Mouse (Mus musculus) A20 (cell line): ENCODE measurements around the gene Gm20388.

Source experiments
- DNase-seq: peaks from one replicate; pipeline ENCODE4 v3.0.0-alpha.2; 2011; ENCODE audit warnings: low read depth, low spot score

Gm20388 gene

DNA sequence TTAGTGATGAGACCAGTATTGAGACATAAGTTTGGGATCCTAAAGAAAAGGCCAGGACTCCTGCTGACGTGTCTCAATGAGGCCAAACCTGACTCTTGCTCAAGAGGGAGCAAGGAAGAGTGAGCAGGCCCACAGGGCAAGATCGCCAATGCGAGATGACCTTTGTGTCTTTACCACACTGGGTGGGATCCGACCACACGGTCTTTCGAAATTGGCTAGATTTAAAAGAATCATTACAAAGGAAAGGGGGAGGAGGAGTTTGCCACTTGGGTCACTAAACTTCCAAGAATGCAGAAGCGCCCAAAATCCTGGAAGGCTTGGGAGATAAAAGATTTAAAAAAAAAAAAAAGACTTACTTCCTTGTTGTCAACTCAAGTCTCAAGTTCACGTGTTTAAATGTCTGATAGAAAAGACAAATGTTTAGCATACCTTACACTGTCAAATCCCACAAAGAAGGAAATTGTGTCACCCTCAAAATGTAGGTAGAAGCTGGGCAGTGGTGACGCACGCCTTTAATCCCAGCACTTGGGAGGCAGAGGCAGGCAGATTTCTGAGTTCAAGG lies 1936.7 kb downstream of the Gm20388 start:
- peak; percentile 56 for DNase-seq

DNA sequence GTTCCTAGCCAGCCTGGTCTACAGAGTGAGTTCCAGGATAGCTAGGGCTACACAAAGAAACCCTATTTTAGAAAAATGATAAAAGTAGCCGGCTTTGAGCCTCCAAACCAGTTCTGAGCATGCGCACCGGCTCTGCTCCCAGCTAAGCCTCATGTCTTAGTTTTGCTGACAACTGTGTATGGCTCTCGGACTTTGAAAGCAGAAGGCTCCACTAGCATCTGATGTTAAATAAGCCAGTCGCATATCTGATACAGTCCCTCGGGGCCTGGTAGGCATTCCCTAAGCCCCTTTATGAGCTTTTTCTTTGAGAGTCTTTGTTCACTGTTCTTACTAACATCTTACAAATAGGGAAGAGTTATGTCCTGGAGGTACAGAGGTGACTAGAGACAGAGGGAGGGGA lies 1937.3 kb downstream of the Gm20388 start:
- peak; percentile 79 for DNase-seq

DNA sequence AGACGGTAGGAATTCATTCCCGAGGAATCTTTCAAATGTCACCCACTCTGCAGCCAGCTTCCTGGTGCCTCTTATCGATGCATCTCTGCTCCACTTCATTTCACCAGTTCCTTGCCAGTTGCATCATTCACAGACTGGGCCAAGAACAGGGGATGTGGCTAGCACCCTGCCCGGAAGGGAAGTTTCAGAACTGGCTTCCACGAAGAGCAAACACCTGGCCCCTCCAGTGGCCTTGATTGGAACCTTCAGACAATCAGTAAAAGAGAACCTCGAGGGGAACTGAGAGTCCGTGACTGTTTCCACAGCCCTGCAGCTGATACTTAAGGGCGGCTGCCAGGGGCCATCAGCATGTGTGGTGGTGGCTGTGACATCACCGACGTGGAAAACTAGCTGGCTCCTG lies 1937.9 kb downstream of the Gm20388 start:
- DNase-seq, result peak; percentile 90

DNA sequence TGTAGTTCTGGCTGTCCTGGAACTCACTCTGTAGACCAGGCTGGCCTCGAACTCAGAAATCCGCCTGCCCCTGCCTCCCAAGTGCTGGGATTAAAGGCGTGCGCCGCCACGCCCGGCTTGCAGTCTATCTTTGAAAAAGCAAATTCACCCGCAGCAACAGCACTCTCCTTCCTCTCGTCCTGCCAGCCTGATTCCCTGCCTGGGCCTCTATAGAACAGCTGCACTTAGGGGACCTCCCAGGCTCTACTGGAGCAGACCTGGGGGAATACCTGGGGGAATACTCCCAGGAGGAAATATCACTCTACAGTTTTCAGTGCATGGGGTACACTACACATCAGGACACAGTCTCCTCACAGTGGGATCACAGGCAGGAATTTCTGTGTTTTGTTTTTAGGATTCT lies 1938.7 kb downstream of the Gm20388 start:
- DNase-seq, result peak; percentile 82

DNA sequence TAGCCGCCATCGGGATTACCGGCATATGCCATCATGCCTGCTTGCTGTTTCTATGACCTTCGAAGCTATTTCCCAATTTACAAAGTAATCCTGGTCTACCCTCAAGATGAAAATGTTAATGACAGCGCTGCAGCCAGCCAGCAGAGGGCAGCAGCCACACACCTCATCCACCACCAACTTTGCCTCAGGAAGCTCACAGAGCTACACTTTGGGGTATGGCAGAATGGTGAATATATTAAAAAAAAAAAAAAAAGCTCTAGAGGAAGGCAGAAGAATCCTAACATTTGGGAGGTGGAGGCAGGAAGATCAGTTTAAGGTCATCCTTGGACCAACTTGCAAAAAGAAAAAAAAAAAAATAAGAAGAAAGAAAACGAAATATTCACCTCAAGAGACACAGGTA lies 1939.4 kb downstream of the Gm20388 start:
- DNase-seq, result peak; percentile 94

DNA sequence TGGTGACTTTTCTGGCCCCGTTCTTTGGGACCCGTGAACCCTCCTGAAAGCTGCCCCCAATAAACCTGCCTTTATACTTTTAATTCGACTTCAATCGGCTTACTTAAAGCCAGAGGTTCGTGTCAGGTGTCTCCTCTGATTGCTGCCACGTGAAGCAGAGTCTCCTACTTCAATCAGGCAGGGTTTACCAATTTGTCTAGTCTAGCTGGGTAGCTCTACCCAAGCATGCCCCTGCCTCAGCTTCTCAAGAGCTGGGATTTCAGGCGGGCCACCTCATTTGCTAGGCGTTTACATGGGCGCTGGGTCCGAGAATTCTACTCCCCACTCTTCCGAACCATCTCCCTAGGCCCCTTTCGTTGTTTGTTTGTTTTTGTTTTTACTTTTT lies 1939.8 kb downstream of the Gm20388 start:
- no peak for DNase-seq

DNA sequence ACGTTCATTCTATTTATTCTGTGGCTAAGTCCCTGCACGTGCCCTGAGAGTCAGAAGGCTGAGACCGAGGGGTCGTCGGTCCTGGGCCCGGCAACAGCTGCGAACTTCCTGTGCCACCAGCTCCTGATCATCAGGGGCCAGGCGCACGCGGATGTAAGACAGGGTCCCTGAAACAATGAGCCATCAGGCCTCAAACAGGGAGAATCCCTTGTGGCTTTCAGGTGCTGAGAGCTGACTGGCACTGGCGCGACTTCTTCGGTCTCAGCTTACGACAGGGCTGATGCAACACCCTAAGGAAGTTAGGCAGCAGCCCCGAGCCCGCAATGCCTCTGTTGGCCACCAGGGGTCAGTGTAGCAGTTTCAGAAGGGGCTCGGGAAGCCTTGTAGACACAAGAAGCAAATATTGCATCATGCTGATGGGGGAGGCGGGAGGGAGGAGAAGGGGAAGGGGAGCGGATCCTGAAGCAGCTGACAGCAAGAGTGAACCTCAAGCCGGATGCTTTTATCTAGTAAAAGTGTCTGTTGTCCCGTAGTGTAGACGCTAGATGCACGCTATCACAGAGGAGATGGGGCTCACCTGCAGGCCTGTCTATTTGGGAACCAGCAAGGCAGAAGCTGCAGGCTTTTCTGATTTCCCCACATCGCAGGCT lies 1940.3 kb downstream of the Gm20388 start:
- peak; percentile 100 for DNase-seq

DNA sequence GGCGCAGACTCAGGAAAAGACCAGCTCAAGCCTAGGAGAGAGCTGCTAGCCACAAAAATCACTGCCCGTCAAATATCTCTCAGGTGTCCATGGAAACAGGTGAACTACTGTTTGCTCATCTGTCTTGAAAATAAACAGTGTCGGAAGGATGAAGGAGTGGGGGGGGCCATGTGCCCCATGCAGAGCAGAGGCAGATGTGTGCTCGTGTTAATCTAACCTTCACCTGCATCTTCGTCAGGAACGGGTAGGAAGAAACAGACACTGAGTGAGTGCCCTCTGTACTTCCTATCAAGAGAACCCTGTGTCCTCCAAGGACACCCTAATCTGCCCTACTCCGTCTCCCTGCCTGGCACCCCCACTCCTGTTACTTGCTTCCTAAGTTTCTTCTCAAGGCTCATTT lies 1941.1 kb downstream of the Gm20388 start:
- DNase-seq, result peak; percentile 52

DNA sequence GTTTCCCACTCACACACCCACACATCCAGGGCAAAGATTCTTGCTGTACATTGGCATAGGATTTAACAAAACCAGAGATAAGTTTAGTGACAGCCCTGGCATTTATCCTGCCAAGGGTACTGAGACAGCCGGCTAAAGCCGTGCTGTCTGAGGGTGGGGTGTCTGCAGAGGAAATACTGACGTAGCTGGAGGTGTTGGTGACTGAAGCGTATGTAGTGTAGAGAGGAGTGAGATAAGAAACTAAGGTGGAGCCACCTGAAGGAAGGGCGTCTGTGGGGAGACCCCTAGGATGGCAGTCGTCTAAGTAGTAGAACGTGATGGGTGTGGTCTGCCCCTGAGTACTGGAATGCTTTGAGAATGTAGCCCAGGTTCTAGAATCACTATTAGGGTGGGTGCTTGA lies 1941.8 kb downstream of the Gm20388 start:
- no peak for DNase-seq

DNA sequence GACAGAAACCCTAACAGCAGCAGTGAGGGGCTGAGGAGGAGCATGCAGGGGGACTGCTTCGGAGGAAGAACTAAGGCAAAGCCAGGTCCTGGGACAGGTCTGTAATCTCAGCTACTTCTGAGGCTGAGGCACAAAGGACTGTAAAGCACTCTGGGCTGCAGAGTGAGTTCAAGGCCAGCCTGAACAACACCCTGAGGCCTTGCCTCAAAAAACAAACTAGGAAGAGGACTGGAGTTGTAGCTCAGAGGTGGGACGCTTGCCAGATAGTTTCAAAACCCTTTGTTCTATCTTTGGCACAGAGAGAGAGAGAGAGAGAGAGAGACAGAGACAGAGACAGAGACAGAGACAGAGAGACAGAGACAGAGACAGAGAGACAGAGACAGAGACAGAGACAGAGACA lies 1942.9 kb downstream of the Gm20388 start:
- DNase-seq, result no peak

DNA sequence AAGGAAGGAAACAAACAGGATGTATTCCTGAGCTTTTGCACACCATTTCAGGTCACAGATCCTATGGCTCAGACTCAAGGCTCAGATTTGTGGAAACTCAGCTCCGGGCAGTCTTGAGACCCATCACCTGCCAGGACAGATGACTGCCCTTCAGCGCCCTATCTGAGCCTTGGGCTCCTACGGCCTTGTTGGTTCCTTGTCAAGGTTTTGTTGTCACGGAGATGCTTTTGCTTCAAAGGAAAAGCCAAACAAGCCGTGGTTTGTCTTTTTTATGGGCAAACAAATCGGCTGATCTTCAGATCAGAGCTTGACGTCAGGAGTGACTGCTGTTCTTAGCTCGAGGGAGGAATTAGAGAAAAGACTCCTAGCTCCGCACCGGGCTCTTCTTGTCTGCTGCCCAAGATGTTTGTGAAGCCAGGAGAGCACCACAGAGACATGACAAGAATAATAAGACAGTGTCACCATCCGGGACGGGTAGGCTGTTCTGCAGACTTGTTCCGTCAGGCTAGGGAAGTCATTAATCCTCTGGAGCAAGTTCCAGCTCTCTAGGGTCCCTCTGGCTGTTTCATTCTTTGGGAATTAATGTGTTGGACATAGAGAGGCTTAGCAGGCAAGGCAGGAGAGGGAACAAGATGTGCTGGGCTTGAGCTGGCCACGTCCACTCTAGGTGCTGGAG lies 1945.6 kb downstream of the Gm20388 start:
- no peak for DNase-seq

DNA sequence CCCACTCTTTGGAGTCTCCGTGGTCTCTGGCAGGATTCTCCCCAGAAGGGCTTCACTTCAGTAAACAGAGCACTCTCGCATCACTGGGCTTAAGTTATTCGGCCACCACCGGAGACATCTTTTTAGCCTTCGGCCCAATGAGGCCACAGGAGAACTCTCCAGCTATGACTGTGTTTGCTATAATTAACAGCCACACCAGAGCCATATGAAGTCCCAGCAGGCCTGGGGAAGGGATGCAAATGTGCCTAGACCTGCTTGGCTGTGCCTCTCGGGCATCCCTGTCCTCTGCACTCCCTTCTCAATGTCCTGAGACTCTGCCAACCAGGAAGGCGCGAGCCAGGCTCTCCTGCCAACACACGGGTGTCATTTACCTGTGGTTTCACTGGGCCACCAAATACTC lies 1946.7 kb downstream of the Gm20388 start:
- DNase-seq, result no peak

DNA sequence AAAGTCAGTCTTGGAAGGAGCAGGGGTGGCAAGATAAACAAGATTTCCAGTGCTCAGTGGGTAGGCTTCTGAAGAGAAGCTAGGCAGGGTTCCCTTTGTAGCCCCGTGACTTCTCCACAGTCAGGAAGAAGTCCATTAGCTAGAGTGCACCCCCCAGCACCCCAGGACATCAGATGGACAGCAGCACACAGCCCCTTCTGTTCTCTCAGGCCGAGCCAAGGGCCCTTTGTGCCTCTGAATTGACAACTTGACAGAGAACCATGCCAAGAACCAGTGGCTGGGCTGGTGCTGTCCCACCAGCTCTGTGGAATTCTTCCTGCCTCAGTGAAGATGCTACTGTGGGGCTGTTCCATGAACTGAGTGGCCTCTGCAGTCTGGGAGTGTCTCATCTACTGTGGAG lies 1947.1 kb downstream of the Gm20388 start:
- DNase-seq, result no peak

DNA sequence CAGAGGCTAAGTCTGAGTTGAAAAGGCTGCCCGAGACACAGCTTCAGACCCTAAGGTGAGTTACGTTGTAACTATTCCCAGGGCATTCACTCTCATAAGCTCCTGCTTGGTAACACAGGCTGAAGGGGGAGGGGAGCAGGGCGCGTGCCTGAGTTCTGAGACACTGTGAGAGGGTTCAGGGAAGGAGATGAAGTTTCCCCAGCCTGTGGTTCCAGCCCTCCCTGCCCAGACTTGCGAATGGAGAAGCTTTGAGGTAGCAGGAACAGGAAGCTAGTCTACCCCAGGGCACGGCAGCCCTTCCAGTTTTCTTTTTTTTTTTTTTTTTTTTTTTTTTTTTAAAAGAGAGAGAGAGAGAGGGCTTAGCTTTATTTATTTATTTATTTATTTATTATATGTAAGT lies 1950.6 kb downstream of the Gm20388 start:
- DNase-seq, result peak; percentile 56

DNA sequence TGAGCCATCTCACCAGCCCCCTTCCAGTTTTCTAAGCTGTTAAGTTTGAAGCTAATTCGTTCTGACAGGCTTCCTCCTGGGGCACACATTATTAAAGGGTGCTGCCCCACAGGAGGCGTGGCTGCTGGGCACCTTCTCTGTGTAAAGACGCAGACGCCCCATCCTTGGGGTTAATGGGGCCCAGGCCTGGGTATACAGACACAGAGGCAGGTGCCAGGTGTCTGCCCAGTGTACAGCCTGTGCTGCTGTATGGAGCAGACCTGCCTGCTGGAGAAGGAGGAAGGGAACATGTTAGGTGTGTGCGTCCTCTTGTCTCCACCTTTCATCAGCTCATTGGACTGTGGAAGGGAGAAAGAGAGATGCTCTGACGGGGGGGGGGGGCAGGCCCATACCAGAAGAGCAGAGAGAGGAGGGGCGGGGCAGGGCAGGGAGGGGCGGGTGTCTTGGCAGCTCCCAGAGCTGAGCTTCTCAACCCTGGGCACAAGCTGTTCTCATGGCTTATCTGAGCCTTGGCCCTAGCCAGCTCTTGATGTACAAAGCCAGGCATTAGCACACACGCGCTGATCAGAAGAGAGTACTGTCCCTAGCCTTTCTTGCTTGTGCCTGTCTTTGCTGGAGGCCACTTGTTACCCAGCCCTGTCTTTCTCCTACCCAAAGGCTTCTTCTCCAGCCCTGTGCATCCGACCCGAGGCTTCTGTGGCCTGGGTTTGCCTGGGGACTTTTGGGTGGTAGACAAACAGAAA lies 1951.3 kb downstream of the Gm20388 start:
- peak; percentile 85 for DNase-seq

DNA sequence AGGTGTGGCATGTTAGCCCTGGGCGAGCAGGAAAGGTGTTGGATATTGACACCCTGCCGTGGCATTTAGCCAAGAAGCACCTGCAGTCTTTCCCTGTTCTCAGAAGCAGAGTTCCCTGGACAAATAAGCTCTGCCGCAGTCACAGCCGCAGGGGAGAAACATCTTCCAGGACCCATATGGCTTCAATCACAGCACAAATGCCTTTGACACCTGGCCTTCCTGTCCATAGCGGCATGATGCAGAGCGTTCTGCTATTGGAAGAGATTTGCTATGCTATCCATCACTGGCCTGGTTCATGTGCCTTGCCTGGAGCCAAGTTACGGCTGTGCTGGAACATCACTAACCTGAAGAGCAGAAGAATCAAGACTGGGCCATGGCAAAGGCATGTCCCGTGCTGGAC lies 1954.7 kb downstream of the Gm20388 start:
- DNase-seq, result no peak

DNA sequence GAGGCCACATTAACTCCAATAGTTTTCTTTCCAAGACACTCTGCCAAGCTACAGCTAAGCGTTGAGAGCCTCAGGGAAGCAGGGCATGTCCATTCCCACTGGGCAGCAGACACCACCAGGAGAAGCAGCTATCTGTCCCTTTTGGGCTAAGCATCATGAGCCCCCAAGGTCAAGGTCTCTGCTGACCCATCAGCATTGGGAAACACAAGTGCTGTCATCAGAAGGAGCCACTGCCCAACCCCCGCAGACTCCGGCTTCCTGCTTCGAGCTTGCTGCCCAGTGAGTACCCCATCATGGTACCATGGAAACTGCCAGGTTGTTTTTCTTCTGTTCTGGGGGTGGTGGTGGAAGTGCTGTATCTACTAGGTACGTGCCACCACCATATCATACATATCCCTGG lies 1957.6 kb downstream of the Gm20388 start:
- DNase-seq, result no peak

DNA sequence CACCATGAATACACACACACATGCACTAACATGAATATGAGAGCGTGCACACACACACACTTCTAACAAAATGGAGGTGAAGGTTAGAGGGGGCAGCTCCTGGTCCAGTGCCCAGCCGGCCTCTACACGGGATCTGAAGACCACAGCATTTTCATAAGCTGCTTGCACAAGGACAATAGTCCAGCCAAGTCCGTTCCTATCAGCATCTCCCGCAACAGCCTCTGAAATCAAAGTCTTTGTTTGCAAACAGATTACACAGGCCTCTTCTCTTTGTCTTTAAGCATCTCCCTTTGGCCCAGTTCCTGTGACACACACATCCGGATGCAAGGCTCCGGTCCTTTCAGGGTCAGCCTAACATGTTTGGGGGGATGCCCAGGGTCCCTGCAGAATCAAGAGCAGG lies 1958.3 kb downstream of the Gm20388 start:
- no peak for DNase-seq

DNA sequence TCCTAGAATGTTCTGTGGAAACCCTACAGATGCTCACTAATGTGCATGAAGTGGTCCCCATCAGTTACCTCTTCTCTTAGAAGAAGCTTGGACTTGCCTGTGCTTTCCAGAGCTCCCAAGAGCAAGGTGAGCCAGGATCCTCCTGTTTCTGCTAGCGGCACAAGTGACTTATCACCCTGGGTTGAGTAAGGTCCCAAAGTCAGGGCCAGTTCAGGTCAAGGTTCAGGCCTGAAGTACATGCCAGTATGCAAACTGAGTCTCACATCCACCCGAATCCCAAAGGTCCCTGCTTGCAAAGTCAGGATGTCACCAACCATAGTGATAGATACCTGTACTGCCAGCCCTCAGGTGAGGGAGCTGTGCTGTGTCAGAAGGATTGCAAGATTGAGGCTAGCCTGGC lies 1959.5 kb downstream of the Gm20388 start:
- DNase-seq, result no peak

DNA sequence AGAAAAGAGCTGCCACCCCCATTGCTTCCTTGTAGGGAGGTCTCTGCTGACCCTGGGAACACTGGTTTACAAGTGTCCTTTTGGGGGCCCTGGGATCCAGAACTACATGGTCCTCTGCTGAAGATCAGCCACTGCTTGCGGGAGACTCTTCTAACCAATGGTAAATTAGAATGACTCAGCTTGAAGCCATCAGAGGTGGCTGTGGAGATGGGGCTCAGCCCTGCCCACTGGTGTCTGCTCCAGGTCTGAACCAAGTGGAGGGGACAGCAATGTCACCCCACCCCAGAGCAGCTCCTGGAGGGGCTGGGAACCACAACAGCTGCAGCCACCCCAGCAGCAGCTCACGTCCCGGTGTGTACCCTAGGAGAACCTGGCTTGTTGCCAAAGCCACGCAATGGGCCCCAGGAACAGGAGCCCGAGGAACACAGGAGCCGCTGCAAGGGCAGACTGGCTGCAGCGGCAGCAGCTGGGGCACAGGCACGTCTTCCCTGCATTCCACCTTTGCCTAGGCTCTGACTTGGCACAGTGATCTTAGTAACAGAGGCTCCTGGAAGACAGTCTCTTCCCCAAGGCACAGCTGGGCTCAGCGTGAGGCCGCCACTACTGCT lies 1961.3 kb downstream of the Gm20388 start:
- DNase-seq, result no peak

DNA sequence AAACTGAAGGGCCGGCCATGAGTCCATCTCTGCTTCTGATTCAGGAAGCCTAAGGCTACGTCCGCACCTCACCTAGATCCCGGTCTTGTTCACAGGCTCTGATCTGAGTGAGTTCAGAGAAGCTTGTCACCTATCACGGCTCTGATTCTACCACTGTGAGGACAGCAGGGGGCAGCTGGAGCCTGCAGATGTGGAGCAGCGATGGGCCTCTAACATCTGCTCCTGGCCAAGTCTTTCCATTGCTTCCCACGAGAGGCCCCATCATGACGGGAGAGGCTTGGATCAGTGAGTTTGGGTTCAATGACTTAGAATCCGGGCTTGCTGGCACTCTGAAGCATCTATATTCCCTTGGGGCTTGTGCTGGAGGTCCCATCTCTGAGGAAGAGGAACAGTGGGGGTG lies 1963.4 kb downstream of the Gm20388 start:
- DNase-seq, result no peak

DNA sequence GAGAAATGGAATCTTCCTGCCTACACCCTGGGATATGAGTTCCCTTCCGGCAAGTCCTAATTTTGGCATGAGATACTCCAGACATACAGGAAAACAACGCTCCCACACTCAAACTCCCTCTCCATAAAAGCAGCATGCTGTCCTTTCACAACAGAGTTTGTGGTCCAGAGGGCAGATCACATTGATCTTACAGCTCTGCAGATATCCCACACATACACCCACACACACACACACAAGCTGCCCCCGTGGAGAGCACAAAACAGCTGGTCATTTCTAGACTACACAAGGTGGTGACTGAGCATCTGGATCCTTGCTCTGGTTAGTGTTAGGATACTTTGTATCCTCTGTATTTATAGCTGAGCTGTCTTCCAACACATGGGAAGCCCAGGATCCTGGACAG lies 1964.4 kb downstream of the Gm20388 start:
- no peak for DNase-seq
